Mouse (Mus musculus): Measurements from ENCODE around the gene Mmp24. TPM values are rescaled to one million over a fixed set of nuclear protein-coding genes. Genes with fewer than 3 reads are reported as not detected.

Mmp24 gene
- polyA plus RNA-seq, 1 experiment, result 0.18 TPM

- Histone ChIP-seq H3K9me3 (replicated peaks; ENCODE audit: control insufficient read depth, insufficient read depth, low read length, poor library complexity, severe bottlenecking) (no peaks in the 10 kb centered on the region), H3K4me3 (ENCODE audit: low read depth, low read length) (no peak overlapping the region), H3K27ac (ENCODE audit: insufficient read depth, low read length) (no peak overlapping the region), H3K9ac (ENCODE audit: low read depth, poor library complexity, severe bottlenecking) (no peak overlapping the region), H3K36me3 (ENCODE audit: control insufficient read depth, insufficient read depth, low read length, poor library complexity, severe bottlenecking) (no peaks in the 10 kb centered on the region), H3K4me1 (ENCODE audit: control insufficient read depth, insufficient read depth, low read length) (no peaks in the 10 kb centered on the region), H3K27me3 (ENCODE audit: control insufficient read depth, insufficient read depth, low read length, poor library complexity, severe bottlenecking) (no peaks in the 10 kb centered on the region)
- TF ChIP-seq EP300 (IDR thresholded peaks at IDR 0.05; ENCODE audit: insufficient read depth, low read depth, low read length) (no peak), POLR2A (IDR thresholded peaks at IDR 0.05; ENCODE audit: insufficient read depth, low read length) (no peak), CTCF (IDR thresholded peaks at IDR 0.05; ENCODE audit: low read depth, low read length) (no peak)
Observed at GRCm38 (mm10) chr2:155736936-155737335, 38.2 kb upstream of the Mmp24 start.

- H3K27me3 ChIP-seq (ENCODE audit: control insufficient read depth, insufficient read depth, low read length, poor library complexity, severe bottlenecking), result no peaks in the 10 kb centered on the region
- H3K9me3 ChIP-seq (replicated peaks; ENCODE audit: control insufficient read depth, insufficient read depth, low read length, poor library complexity, severe bottlenecking), result no peaks in the 10 kb centered on the region
- H3K4me1 ChIP-seq (ENCODE audit: control insufficient read depth, insufficient read depth, low read length), result peaks cover 1% of the 10 kb centered on the region
- no peak overlapping the region for H3K9ac ChIP-seq (ENCODE audit: low read depth, poor library complexity, severe bottlenecking)
- H3K27ac ChIP-seq (ENCODE audit: insufficient read depth, low read length), result no peak overlapping the region
- no peak overlapping the region for H3K4me3 ChIP-seq (ENCODE audit: low read depth, low read length)
- no peaks in the 10 kb centered on the region for H3K36me3 ChIP-seq (ENCODE audit: control insufficient read depth, insufficient read depth, low read length, poor library complexity, severe bottlenecking)
- TF ChIP-seq EP300 (IDR thresholded peaks at IDR 0.05; ENCODE audit: insufficient read depth, low read depth, low read length), result no peak
- TF ChIP-seq POLR2A (IDR thresholded peaks at IDR 0.05; ENCODE audit: insufficient read depth, low read length), result no peak
- TF ChIP-seq CTCF (IDR thresholded peaks at IDR 0.05; ENCODE audit: low read depth, low read length), result no peak
Observed at GRCm38 (mm10) chr2:155737803-155738202, 37.3 kb upstream of the Mmp24 start.

- peak overlapping the region; percentile 11 for H3K4me3 ChIP-seq (ENCODE audit: low read depth, low read length)
- no peak overlapping the region for H3K27ac ChIP-seq (ENCODE audit: insufficient read depth, low read length)
- H3K9ac ChIP-seq (ENCODE audit: low read depth, poor library complexity, severe bottlenecking), result no peak overlapping the region
- H3K36me3 ChIP-seq (ENCODE audit: control insufficient read depth, insufficient read depth, low read length, poor library complexity, severe bottlenecking), result no peaks in the 10 kb centered on the region
- TF ChIP-seq EP300 (IDR thresholded peaks at IDR 0.05; ENCODE audit: insufficient read depth, low read depth, low read length), result no peak
- TF ChIP-seq POLR2A (IDR thresholded peaks at IDR 0.05; ENCODE audit: insufficient read depth, low read length), result no peak
- no peak for TF ChIP-seq CTCF (IDR thresholded peaks at IDR 0.05; ENCODE audit: low read depth, low read length)
- no peaks in the 10 kb centered on the region for H3K9me3 ChIP-seq (replicated peaks; ENCODE audit: control insufficient read depth, insufficient read depth, low read length, poor library complexity, severe bottlenecking)
- H3K27me3 ChIP-seq (ENCODE audit: control insufficient read depth, insufficient read depth, low read length, poor library complexity, severe bottlenecking), result no peaks in the 10 kb centered on the region
- peaks cover 1% of the 10 kb centered on the region for H3K4me1 ChIP-seq (ENCODE audit: control insufficient read depth, insufficient read depth, low read length)
Observed at GRCm38 (mm10) chr2:155742211-155742610, 32.9 kb upstream of the Mmp24 start.

GRCm38 (mm10) chr2:155742931-155743337 is 32.2 kb upstream of the Mmp24 start:
- 0 out of 2 replicates have a peak overlapping the region, but pooled peaks have one; percentile 5 for H3K4me3 ChIP-seq (ENCODE audit: low read depth, low read length)
- H3K4me1 ChIP-seq (ENCODE audit: control insufficient read depth, insufficient read depth, low read length), result peaks cover 1% of the 10 kb centered on the region
- H3K9ac ChIP-seq (ENCODE audit: low read depth, poor library complexity, severe bottlenecking), result no peak overlapping the region
- H3K27ac ChIP-seq (ENCODE audit: insufficient read depth, low read length), result no peak overlapping the region
- no peaks in the 10 kb centered on the region for H3K36me3 ChIP-seq (ENCODE audit: control insufficient read depth, insufficient read depth, low read length, poor library complexity, severe bottlenecking)
- TF ChIP-seq CTCF (IDR thresholded peaks at IDR 0.05; ENCODE audit: low read depth, low read length) (no peak), EP300 (IDR thresholded peaks at IDR 0.05; ENCODE audit: insufficient read depth, low read depth, low read length) (no peak), POLR2A (IDR thresholded peaks at IDR 0.05; ENCODE audit: insufficient read depth, low read length) (no peak)
- H3K9me3 ChIP-seq (replicated peaks; ENCODE audit: control insufficient read depth, insufficient read depth, low read length, poor library complexity, severe bottlenecking), result no peaks in the 10 kb centered on the region
- no peaks in the 10 kb centered on the region for H3K27me3 ChIP-seq (ENCODE audit: control insufficient read depth, insufficient read depth, low read length, poor library complexity, severe bottlenecking)

GRCm38 (mm10) chr2:155743351-155743750 is 31.8 kb upstream of the Mmp24 start:
- H3K36me3 ChIP-seq (ENCODE audit: control insufficient read depth, insufficient read depth, low read length, poor library complexity, severe bottlenecking), result no peaks in the 10 kb centered on the region
- peaks cover 1% of the 10 kb centered on the region for H3K4me1 ChIP-seq (ENCODE audit: control insufficient read depth, insufficient read depth, low read length)
- H3K27ac ChIP-seq (ENCODE audit: insufficient read depth, low read length), result no peak overlapping the region
- no peak overlapping the region for H3K9ac ChIP-seq (ENCODE audit: low read depth, poor library complexity, severe bottlenecking)
- no peak for TF ChIP-seq CTCF (IDR thresholded peaks at IDR 0.05; ENCODE audit: low read depth, low read length)
- no peak for TF ChIP-seq POLR2A (IDR thresholded peaks at IDR 0.05; ENCODE audit: insufficient read depth, low read length)
- no peak for TF ChIP-seq EP300 (IDR thresholded peaks at IDR 0.05; ENCODE audit: insufficient read depth, low read depth, low read length)
- no peaks in the 10 kb centered on the region for H3K27me3 ChIP-seq (ENCODE audit: control insufficient read depth, insufficient read depth, low read length, poor library complexity, severe bottlenecking)
- H3K4me3 ChIP-seq (ENCODE audit: low read depth, low read length), result no peak overlapping the region
- H3K9me3 ChIP-seq (replicated peaks; ENCODE audit: control insufficient read depth, insufficient read depth, low read length, poor library complexity, severe bottlenecking), result no peaks in the 10 kb centered on the region

- Histone ChIP-seq H3K27ac (ENCODE audit: insufficient read depth, low read length) (no peak overlapping the region), H3K36me3 (ENCODE audit: control insufficient read depth, insufficient read depth, low read length, poor library complexity, severe bottlenecking) (no peaks in the 10 kb centered on the region), H3K27me3 (ENCODE audit: control insufficient read depth, insufficient read depth, low read length, poor library complexity, severe bottlenecking) (no peaks in the 10 kb centered on the region), H3K4me1 (ENCODE audit: control insufficient read depth, insufficient read depth, low read length) (peaks cover 1% of the 10 kb centered on the region), H3K9ac (ENCODE audit: low read depth, poor library complexity, severe bottlenecking) (no peak overlapping the region), H3K4me3 (ENCODE audit: low read depth, low read length) (no peak overlapping the region), H3K9me3 (replicated peaks; ENCODE audit: control insufficient read depth, insufficient read depth, low read length, poor library complexity, severe bottlenecking) (no peaks in the 10 kb centered on the region)
- no peak for TF ChIP-seq POLR2A (IDR thresholded peaks at IDR 0.05; ENCODE audit: insufficient read depth, low read length)
- TF ChIP-seq CTCF (IDR thresholded peaks at IDR 0.05; ENCODE audit: low read depth, low read length), result no peak
- TF ChIP-seq EP300 (IDR thresholded peaks at IDR 0.05; ENCODE audit: insufficient read depth, low read depth, low read length), result no peak
Observed at GRCm38 (mm10) chr2:155745487-155745886, 29.7 kb upstream of the Mmp24 start.
